17 mouse cellular contexts compared by ENCODE assay signal in genomic region chr9:76007342-76007970, GRCm38 (mm10). TPM values are rescaled to one million over a fixed set of nuclear protein-coding genes. Genes with fewer than 3 reads are reported as not detected.
DNase-seq lines count a peak whose midpoint lies in the region; TF ChIP-seq lines count a peak whose summit lies in the region.
"Had no signal": no experiment of that assay in that cellular context is flagged by ENCODE, and none has a peak within 500 bp of the region (broad histone marks: within the 10 kb centered on the region; RNA-seq: fewer than 3 reads in every experiment).

No protein-coding gene starts in this region.

- TF ChIP-seq POLR2A in lung, adult 2 months (IDR thresholded peaks at IDR 0.05; ENCODE audit: borderline replicate concordance, extremely low read depth, low read depth, low read length), result no peak

- no peak overlapping the region for H3K4me3 ChIP-seq in lung, adult 2 months (replicated peaks; ENCODE audit: extremely low read depth, low read depth, low read length)
- H3K4me3 ChIP-seq in gastrocnemius, adult 2 months, result no peak overlapping the region
- H3K4me3 ChIP-seq: forebrain, embryonic 12.5 days; heart, embryonic 12.5 days; limb, embryonic 15.5 days had no signal

- DNase-seq in lung, adult 18-20 months, result peak; percentile 36 to 65
- no peak for DNase-seq in lung, adult 2 months
- DNase-seq in gastrocnemius, adult 2 months, result peak; percentile 57
- DNase-seq in lung, postnatal 10 days, result peak; percentile 82
- peak; percentile 44 for DNase-seq in yolk sac, embryonic 10.5 days (ENCODE audit: low spot score)
- DNase-seq in right cerebral cortex, postnatal 4 days, result no peak
- DNase-seq in cerebellum, postnatal 25 days, result no peak
- DNase-seq: adrenal gland, postnatal 14 days; cerebellum, postnatal 36 days; heart, postnatal 36 days; kidney, adult 18-20 months; midbrain, embryonic 14.5 days had no signal

- H3K27ac ChIP-seq in gastrocnemius, adult 2 months, result peak overlapping the region; percentile 68
- H3K27ac ChIP-seq: forebrain, embryonic 12.5 days; hindbrain, postnatal 0 days; limb, embryonic 15.5 days; macrophage had no signal

- no peak for TF ChIP-seq CTCF in lung, adult 2 months (IDR thresholded peaks at IDR 0.05; ENCODE audit: insufficient read depth, low read length)
- TF ChIP-seq CTCF in gastrocnemius, adult 2 months (IDR thresholded peaks at IDR 0.05), result no peak

- H3K4me1 ChIP-seq in lung, adult 2 months (ENCODE audit: control insufficient read depth, insufficient read depth, low read length), result peaks cover 5% of the 10 kb centered on the region
- H3K4me1 ChIP-seq: forebrain, embryonic 12.5 days; limb, embryonic 15.5 days had no signal

- intact Hi-C loops in gastrocnemius, adult 2 months (cut with DNase I), result loop anchor here (10.0 kb wide), 1 partner anchor 97 kb away; no protein-coding TSS in a partner anchor

- WGBS in lung, adult 2 months, result 28% methylated on average over 6 of the region's 6 CpGs

RNA-seq across cellular contexts. Expression of gene Hmgcll1, which starts 7.2 kb away (rescaled TPM):
- 1.6 and 2.7 TPM in 2 replicates for polyA plus RNA-seq in lung, adult 2 months (2012; rRNA removed)
- total RNA-seq in gastrocnemius, adult 2 months (2021), result under 1 TPM; 0.17 to 0.28 TPM
- total RNA-seq: heart, postnatal 36 days had no signal
- polyA plus RNA-seq: macrophage had no signal

Comparison
In these comparisons a context has a peak if more than half of its experiments do, and no peak if none do; other contexts are left out.
1. DNase-seq: peak in lung, adult 18-20 months (2 of 2), gastrocnemius, adult 2 months (single experiment), lung, postnatal 10 days (single experiment) and yolk sac, embryonic 10.5 days (single experiment); none in lung, adult 2 months (single experiment), right cerebral cortex, postnatal 4 days (single experiment) and cerebellum, postnatal 25 days (0 of 2).